Mouse (Mus musculus): ENCODE results near the gene Rgs8.

GRCm38 (mm10) chr1:153747861-153748530 is 95.2 kb downstream of the Rgs8 start:
- TF ChIP-seq HCFC1 (IDR thresholded peaks at IDR 0.05; ENCODE audit: borderline replicate concordance, insufficient read depth, low read length) (no peak), ZC3H11A (IDR thresholded peaks at IDR 0.05; ENCODE audit: borderline replicate concordance, low read depth, low read length) (no peak), ZNF384 (IDR thresholded peaks at IDR 0.05; ENCODE audit: low read depth, low read length) (no peak)
